Mouse (Mus musculus) stomach, postnatal 0 days (tissue): Measurements from ENCODE around the gene Lrp1. TPM values are rescaled to one million over a fixed set of nuclear protein-coding genes. Genes with fewer than 3 reads are reported as not detected.

Source experiments
- ATAC-seq: fragments of 200-750 bp; cut with Nextera tagmentation; 2 replicates; pipeline ENCODE4 v1.8.0; 2017; ENCODE audit not compliant: low FRiP score, low TSS enrichment
- DNase-seq: peaks from one replicate; pipeline ENCODE4 v3.0.0-alpha.2; 2016; ENCODE audit warnings: low spot score
- H3K27ac ChIP-seq: fragments of 300-500 bp; sonication (generic); replicated peaks from 2 replicates; pipeline ENCODE4 v1.5.1; 2014; ENCODE audit warnings: mild to moderate bottlenecking, control low read depth
- H3K27me3 ChIP-seq: fragments of 300-500 bp; sonication (generic); 2 replicates; pipeline ENCODE4 v1.6.1; 2014; ENCODE audit warnings: low read length; ENCODE audit not compliant: control insufficient read depth, insufficient read depth
- H3K36me3 ChIP-seq: fragments of 300-500 bp; sonication (generic); 2 replicates; pipeline ENCODE4 v1.6.1; 2014; ENCODE audit warnings: low read length, mixed read lengths; ENCODE audit not compliant: control insufficient read depth, insufficient read depth
- H3K4me1 ChIP-seq: fragments of 300-500 bp; sonication (generic); replicated peaks from 2 replicates; pipeline ENCODE4 v1.6.1; 2014; ENCODE audit warnings: antibody characterized with exemption; ENCODE audit not compliant: control insufficient read depth, insufficient read depth
- H3K4me2 ChIP-seq: fragments of 300-500 bp; sonication (generic); replicated peaks from 2 replicates; pipeline ENCODE4 v1.6.1; 2014; ENCODE audit warnings: low read depth, mild to moderate bottlenecking, control low read depth, moderate library complexity
- H3K4me3 ChIP-seq: fragments of 300-500 bp; sonication (generic); 2 replicates; pipeline ENCODE4 v1.5.1; 2014; ENCODE audit warnings: low read depth, low read length, control low read depth
- H3K9ac ChIP-seq: fragments of 300-500 bp; sonication (generic); 2 replicates; pipeline ENCODE4 v1.6.1; 2014; ENCODE audit warnings: mild to moderate bottlenecking, low read length, control low read depth, mixed read lengths
- H3K9me3 ChIP-seq: fragments of 300-500 bp; sonication (generic); 2 replicates; pipeline ENCODE4 v1.6.1; 2016; ENCODE audit warnings: low read length; ENCODE audit not compliant: control insufficient read depth
- CTCF ChIP-seq: IDR thresholded peaks from 2 replicates; pipeline ENCODE4 v1.5.1; 2016; ENCODE audit warnings: antibody characterized with exemption, low read depth, mild to moderate bottlenecking, moderate library complexity
- EP300 ChIP-seq: optimal IDR thresholded peaks from 2 replicates; pipeline ENCODE3; 2016; ENCODE audit warnings: antibody characterized with exemption
- WGBS: fragments of 180-500 bp; shearing (Covaris S2); extraction: QIAGEN DNeasy Blood & Tissue Kit; methylation state at CpG from one replicate; pipeline ENCODE4 v1.1.7; 2014; 5-methylcytosine and 5-hydroxymethylcytosine counted together
- polyA plus RNA-seq: library from polyadenylated mRNA; unstranded; fragments of >200 nt; fragmentation: Nextera tagmentation; extraction: Ambion mirVana; gene quantifications from 2 replicates; pipeline ENCODE4 v1.2.1, GENCODE M21; 2015

Lrp1 gene
- polyA plus RNA-seq, 1 experiment from 2014 or later: 32.7 TPM

- Histone ChIP-seq H3K27me3 (peaks cover 19% of the 10 kb centered on the region; the same call in 1 of the 2 replicates), H3K4me1 (no peaks in the 10 kb centered on the region; the same call in 1 of the 2 replicates), H3K4me3 (no peak overlapping the region), H3K4me2 (no peak overlapping the region), H3K36me3 (peaks cover 15% of the 10 kb centered on the region), H3K9ac (no peak overlapping the region), H3K27ac (no peak overlapping the region), H3K9me3 (no peaks in the 10 kb centered on the region)
- DNase-seq (no peak), ATAC-seq (no peak)
- 18% methylated on average over 8 of the region's 8 CpGs for WGBS
- TF ChIP-seq EP300 (no peak), CTCF (peak; percentile 70)
Observed at GRCm38 (mm10) chr10:127536586-127537314, 84.2 kb downstream of the Lrp1 start.

- WGBS: 3% methylated on average over 17 of the region's 30 CpGs
- peak overlapping the region; percentile 47 for H3K4me3 ChIP-seq
- H3K27ac ChIP-seq: no peak overlapping the region
- H3K9ac ChIP-seq: no peak overlapping the region
- no peaks in the 10 kb centered on the region for H3K9me3 ChIP-seq
- no peak for ATAC-seq
- peak overlapping the region; percentile 81 for H3K4me2 ChIP-seq
- peaks cover 10% of the 10 kb centered on the region for H3K36me3 ChIP-seq
- H3K27me3 ChIP-seq: peaks cover 26% of the 10 kb centered on the region; the same call in 1 of the 2 replicates
- no peak for TF ChIP-seq CTCF
- TF ChIP-seq EP300: no peak
- DNase-seq: no peak
- H3K4me1 ChIP-seq: no peaks in the 10 kb centered on the region; the same call in 1 of the 2 replicates
Observed at GRCm38 (mm10) chr10:127534929-127535384, 86.0 kb downstream of the Lrp1 start.

GRCm38 (mm10) chr10:127534036-127534928, 86.7 kb downstream of the Lrp1 start, which contains the start of gene Nxph4:
Nxph4 (minus strand) TSS chr10:127534559.
- Histone ChIP-seq H3K9ac (peak within 1 kb of the TSS; percentile 54), H3K4me1 (no peaks in the 10 kb centered on the region; the same call in 1 of the 2 replicates), H3K4me3 (peak within 1 kb of the TSS; percentile 47), H3K9me3 (no peaks in the 10 kb centered on the region), H3K4me2 (peak within 1 kb of the TSS; percentile 81), H3K27ac (no peak within 1 kb of the TSS), H3K27me3 (peaks cover 26% of the 10 kb centered on the region; the same call in 1 of the 2 replicates), H3K36me3 (peaks cover 4% of the 10 kb centered on the region)
- TF ChIP-seq EP300 (no peak), CTCF (no peak)
- DNase-seq (peak; percentile 69), ATAC-seq (peak; percentile 28; the same call in 1 of the 2 replicates)
- under 1% methylated on average over 42 of the region's 78 CpGs for WGBS

- TF ChIP-seq CTCF (no peak), EP300 (no peak)
- DNase-seq (no peak), ATAC-seq (no peak)
- Histone ChIP-seq H3K27me3 (peaks cover 45% of the 10 kb centered on the region; the same call in 1 of the 2 replicates), H3K4me3 (no peak overlapping the region), H3K4me2 (no peak overlapping the region), H3K4me1 (no peaks in the 10 kb centered on the region; the same call in 1 of the 2 replicates), H3K9me3 (no peaks in the 10 kb centered on the region), H3K36me3 (no peaks in the 10 kb centered on the region), H3K27ac (no peak overlapping the region), H3K9ac (no peak overlapping the region)
- 15% methylated on average over 4 of the region's 4 CpGs for WGBS
Observed at GRCm38 (mm10) chr10:127531548-127531947, 89.4 kb downstream of the Lrp1 start.

- DNase-seq: no peak
- TF ChIP-seq CTCF (no peak), EP300 (no peak)
- H3K4me3 ChIP-seq: no peak overlapping the region
- H3K27ac ChIP-seq: no peak overlapping the region
- H3K9me3 ChIP-seq: no peaks in the 10 kb centered on the region
- 4% methylated on average over 18 of the region's 25 CpGs for WGBS
- H3K36me3 ChIP-seq: no peaks in the 10 kb centered on the region
- H3K4me2 ChIP-seq: no peak overlapping the region
- no peak for ATAC-seq
- H3K9ac ChIP-seq: no peak overlapping the region
- H3K4me1 ChIP-seq: peaks cover 3% of the 10 kb centered on the region; the same call in 1 of the 2 replicates
- H3K27me3 ChIP-seq: peaks cover 41% of the 10 kb centered on the region; the same call in 1 of the 2 replicates
Observed at GRCm38 (mm10) chr10:127530945-127531344, 90.0 kb downstream of the Lrp1 start.
